Mouse (Mus musculus) cortical plate, adult 2 months (tissue): Measurements from ENCODE around the gene Hist1h4d. TPM values are rescaled to one million over a fixed set of nuclear protein-coding genes. Genes with fewer than 3 reads are reported as not detected.
"Not testable (repeated sequence)": the region's sequence is repeated elsewhere in the genome, so short reads cannot be mapped to it uniquely, and the experiment has no call there.

Experiments used
- H3K27ac ChIP-seq: fragments of 200-500 bp; 2 replicates; pipeline ENCODE4 v1.5.1; 2012; ENCODE audit warnings: low read length, control low read depth, inconsistent platforms; ENCODE audit not compliant: insufficient read depth
- H3K4me1 ChIP-seq: fragments of 200-500 bp; 2 replicates; pipeline ENCODE4 v1.6.1; 2011; ENCODE audit warnings: low read length; ENCODE audit not compliant: control insufficient read depth, insufficient read depth
- H3K4me3 ChIP-seq: fragments of 200-500 bp; 2 replicates; pipeline ENCODE4 v1.5.1; 2011; ENCODE audit warnings: mild to moderate bottlenecking, low read length, control low read depth; ENCODE audit not compliant: insufficient read depth
- CTCF ChIP-seq: fragments of 200-500 bp; IDR thresholded peaks from 2 replicates; pipeline ENCODE4 v1.5.1; 2011; ENCODE audit warnings: mild to moderate bottlenecking, control low read depth, low read length; ENCODE audit not compliant: insufficient read depth; ENCODE audit errors: extremely low read depth
- POLR2A ChIP-seq: fragments of 200-500 bp; IDR thresholded peaks from 2 replicates; pipeline ENCODE4 v1.6.1; 2011; ENCODE audit warnings: mild to moderate bottlenecking, low read length, control low read depth; ENCODE audit not compliant: insufficient read depth; ENCODE audit errors: extremely low read depth
- polyA plus RNA-seq: library from polyadenylated mRNA; depleted of rRNA; stranded (reverse); fragments of >200 nt; gene quantifications from 2 replicates; pipeline ENCODE4 v1.2.3, GENCODE M21; 2012; rRNA removed

Gene Hist1h4d
- 4.4 and 8.9 TPM in 2 replicates for polyA plus RNA-seq

- TF ChIP-seq CTCF = no peak
- peak; percentile 100 for TF ChIP-seq POLR2A
- Histone ChIP-seq H3K4me1 (no peaks in the 10 kb centered on the region; the same call in 1 of the 2 replicates), H3K4me3 (peak within 1 kb of the TSS; percentile 50), H3K27ac (0 out of 2 replicates have a peak within 1 kb of the TSS, but pooled peaks have one; percentile 9)
Measured at GRCm38 (mm10) chr13:23581408-23582218, at the start of gene Hist1h4d. Gene Hist1h4d (plus strand): TSS chr13:23581598.

- TF ChIP-seq POLR2A (no peak), CTCF (no peak)
- Histone ChIP-seq H3K27ac (no peak overlapping the region), H3K4me3 (no peak overlapping the region; the same call in 1 of the 2 replicates), H3K4me1 (peaks cover 4% of the 10 kb centered on the region; the same call in 1 of the 2 replicates)
Measured at GRCm38 (mm10) chr13:23532262-23533075, 48.9 kb upstream of the Hist1h4d start.

- H3K4me1 ChIP-seq, H3K27ac ChIP-seq: not testable (repeated sequence)
- peak within 1 kb of the TSS; percentile 25 for H3K4me3 ChIP-seq
Measured at GRCm38 (mm10) chr13:23533560-23534367, 47.6 kb upstream of the Hist1h4d start, which contains the start of gene Hist1h2af. Gene Hist1h2af (plus strand): TSS chr13:23533906.

- Histone ChIP-seq H3K4me1 (peaks cover 4% of the 10 kb centered on the region; the same call in 1 of the 2 replicates), H3K27ac (no peak overlapping the region), H3K4me3 (peak overlapping the region; percentile 24; the same call in 1 of the 2 replicates)
- TF ChIP-seq CTCF (no peak), POLR2A (no peak)
Measured at GRCm38 (mm10) chr13:23534368-23535131, 46.8 kb upstream of the Hist1h4d start.

GRCm38 (mm10) chr13:23535137-23536075 is 46.0 kb upstream of the Hist1h4d start, which contains the start of gene Hist1h3g:
Gene Hist1h3g (plus strand): TSS chr13:23535422.
- H3K4me3 ChIP-seq = peak within 1 kb of the TSS; percentile 24
- H3K27ac ChIP-seq, H3K4me1 ChIP-seq: not testable (repeated sequence)

- Histone ChIP-seq H3K27ac (no peak overlapping the region), H3K4me1 (peaks cover 4% of the 10 kb centered on the region; the same call in 1 of the 2 replicates), H3K4me3 (no peak overlapping the region)
- TF ChIP-seq POLR2A = no peak
- no peak for TF ChIP-seq CTCF
Measured at GRCm38 (mm10) chr13:23536076-23536822, 45.1 kb upstream of the Hist1h4d start.

- TF ChIP-seq CTCF = no peak
- TF ChIP-seq POLR2A = no peak
- no peak overlapping the region for H3K4me3 ChIP-seq
- H3K4me1 ChIP-seq = peaks cover 4% of the 10 kb centered on the region; the same call in 1 of the 2 replicates
- H3K27ac ChIP-seq = no peak overlapping the region
Measured at GRCm38 (mm10) chr13:23537006-23537710, 44.2 kb upstream of the Hist1h4d start.
